Mouse (Mus musculus): ENCODE results near the gene Retreg1.

GRCm38 (mm10) chr15:25941514-25941913, 98.5 kb downstream of the Retreg1 start:
- no peak for TF ChIP-seq POLR2A (IDR thresholded peaks at IDR 0.05; ENCODE audit: insufficient read depth, low read depth, low read length)
- no peak for TF ChIP-seq CTCF (IDR thresholded peaks at IDR 0.05; ENCODE audit: insufficient read depth, low read depth, low read length)

Measured in olfactory bulb, adult 2 months (tissue).